Mouse (Mus musculus) gastrocnemius, postnatal 14 days (tissue): ENCODE data around the gene Btbd10. TPM values are rescaled to one million over a fixed set of nuclear protein-coding genes. Genes with fewer than 3 reads are reported as not detected.

ENCODE experiments used
- DNase-seq: peaks from one replicate; pipeline ENCODE4 v3.0.0; 2021; ENCODE audit warnings: mixed read lengths
- intact Hi-C: fragments of 180-260 bp; cut with DNase I; formaldehyde crosslinking; loops from one replicate; pipeline ENCODE4 v1.15.1; 2025; ENCODE audit warnings: low total_unique reads
- long read RNA-seq, 2 experiments: library from polyadenylated mRNA; stranded (forward); transcript quantifications; one replicate each; pipeline ENCODE4 v2.0.0; 2021
- total RNA-seq, 2 experiments: library from RNA; stranded (reverse); gene quantifications; 2 replicates each; pipeline ENCODE4 v1.2.3; 2021

Gene Btbd10
- total RNA-seq = 1 to 10 TPM; 5.9 to 8.3 TPM
- long read RNA-seq, experiment 1, partial matches to known transcripts = 1 of 14 reads
- long read RNA-seq, experiment 1, other reads (novel, unspliced or antisense) = 9 of 14 reads
- long read RNA-seq, experiment 2, partial matches to known transcripts = 0 of 11 reads
- long read RNA-seq, experiment 2, other reads (novel, unspliced or antisense) = 8 of 11 reads

DNA sequence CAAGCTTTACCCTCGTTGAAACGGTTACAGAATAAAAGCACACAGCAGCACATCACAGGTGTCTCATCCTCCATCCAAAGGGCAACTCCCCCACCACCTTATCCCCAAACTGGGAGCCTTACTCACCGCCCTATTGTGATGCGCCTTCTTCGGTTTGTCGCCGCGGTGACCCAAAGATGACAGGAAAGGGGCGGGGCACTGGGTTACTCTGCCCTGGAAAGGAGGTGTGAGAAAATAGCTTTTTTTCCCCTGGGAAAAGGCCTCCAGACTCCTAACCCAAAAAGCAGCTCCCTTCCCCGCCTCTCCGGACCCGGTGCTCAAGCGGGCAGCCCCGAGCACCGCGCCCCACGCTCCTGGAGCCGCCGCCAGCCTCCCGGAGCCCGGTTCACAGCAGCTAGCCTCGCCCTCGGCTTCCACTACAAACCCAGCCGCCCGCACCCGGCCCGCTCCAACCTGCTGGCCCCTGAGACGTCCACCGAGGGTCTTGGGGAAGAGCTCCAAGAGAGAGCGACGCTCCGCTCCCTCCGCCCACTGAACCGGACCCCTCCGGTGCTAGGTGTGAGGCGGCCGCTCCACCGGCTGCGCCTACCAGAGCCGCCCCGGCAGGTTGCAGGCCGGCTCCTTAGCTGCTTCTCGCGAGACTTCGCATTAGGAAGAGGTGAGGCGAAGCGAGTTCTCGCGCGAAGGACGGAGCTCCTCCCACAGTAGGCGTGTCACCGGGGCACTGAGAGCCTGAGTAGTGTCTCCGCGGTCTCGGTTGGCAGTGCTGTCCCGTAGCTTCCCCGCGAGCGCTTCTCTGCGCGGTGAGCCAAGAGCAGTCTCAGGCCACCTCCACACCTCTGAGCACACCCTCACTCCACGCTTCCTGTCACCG, at the start of gene Btbd10:
TSS of gene Btbd10 (minus strand) at position 647 of the 874 bp plus-strand sequence.
- DNase-seq = peak; percentile 99
- intact Hi-C loops = no loop called here

DNA sequence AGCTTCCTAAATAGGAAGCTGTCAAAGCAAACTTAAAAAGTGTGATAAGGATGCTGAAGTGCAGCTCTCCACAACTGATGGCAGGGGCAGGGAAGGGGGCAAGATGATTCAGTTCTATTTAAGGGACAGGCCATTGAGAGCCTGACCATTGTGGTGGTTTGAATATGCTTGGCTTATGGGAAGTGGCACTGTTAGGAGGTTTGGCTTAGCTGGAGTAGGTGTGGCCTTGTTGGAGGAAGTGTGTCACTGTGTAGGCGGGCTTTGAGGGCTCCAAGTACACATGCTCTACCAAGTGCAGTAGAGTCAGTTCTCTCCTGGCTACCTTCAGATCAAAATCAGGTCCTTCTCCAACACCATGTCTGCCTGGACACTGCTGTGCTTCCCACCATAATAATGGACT, 47.3 kb upstream of the Btbd10 start:
- no peak for DNase-seq
- intact Hi-C loops = no loop called here

DNA sequence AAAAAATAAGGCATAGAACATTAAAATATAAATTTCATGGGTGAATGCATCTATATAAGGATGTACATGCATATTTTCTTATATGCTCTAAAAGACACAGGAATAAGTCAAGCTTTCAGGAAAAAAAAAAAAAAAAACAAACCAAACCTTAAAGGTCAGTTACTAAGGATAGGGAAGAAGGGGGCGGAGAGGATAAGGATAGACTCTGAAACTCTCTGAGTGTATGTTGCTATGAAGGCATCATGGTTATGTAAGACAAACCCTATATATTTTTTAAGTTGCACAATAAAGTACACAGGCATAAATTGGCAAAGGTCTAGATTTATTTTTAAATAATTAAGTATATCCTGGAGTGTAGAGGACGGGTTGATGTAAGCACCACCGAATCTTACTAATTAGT, 46.1 kb upstream of the Btbd10 start:
- intact Hi-C loops = no loop called here
- no peak for DNase-seq

DNA sequence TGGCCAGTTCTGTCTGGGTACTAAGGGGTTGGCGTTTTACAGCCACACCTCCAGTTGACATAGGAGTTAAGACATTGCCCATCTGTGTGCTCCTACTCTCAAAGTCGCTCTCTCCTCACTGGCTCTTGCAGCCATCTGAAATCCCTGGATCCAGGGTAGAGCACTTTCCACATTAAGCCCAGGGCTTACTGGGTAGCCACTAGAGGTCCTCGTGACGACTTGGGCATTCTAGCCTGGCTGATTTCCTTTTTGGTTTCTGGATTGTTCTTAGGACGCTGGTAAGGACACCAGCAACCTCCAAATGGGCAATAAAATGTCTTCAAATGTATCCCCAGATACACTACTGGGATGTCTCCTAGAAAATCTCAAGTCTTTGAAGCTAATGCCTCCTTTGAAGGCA, 39.5 kb upstream of the Btbd10 start:
- intact Hi-C loops = no loop called here
- no peak for DNase-seq

DNA sequence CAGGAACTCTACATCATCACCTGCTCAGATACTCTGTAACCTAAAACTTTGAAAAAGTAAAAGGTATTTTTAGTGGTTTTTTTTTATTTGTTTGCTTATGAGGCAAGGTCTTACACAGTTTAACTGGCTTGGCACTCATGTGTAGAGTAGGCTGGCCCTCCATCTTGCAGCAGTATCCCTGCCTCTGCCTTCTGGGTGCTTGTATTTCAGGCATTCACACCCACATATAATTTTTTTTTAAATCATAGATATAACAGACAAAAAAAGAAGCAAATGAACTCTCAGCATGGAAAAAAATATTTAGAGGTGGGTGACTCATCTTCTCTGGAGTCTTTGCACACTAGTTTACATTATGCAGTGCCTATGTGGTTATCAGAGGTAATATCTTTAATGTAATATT, 28.9 kb upstream of the Btbd10 start:
- no peak for DNase-seq
- intact Hi-C loops = no loop called here

DNA sequence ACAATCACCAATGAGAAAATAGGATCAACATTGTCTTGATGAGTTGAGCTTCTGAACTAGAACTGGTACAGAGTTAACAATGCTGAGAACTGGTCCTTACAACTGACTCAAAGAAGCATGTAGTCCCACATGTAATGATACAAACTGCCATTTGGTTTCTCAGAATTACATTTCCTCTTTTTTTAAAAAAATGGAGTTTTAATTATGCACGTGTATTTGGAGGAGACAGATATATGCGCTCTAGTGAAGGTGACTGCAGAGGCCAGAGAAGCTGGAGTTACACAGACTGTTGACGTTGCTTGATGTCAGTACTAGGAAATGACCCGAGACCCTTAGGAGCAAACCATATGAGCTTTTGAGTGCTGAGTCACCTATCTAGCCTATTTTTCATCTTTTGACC, 27.5 kb upstream of the Btbd10 start:
- intact Hi-C loops = no loop called here
- no peak for DNase-seq

DNA sequence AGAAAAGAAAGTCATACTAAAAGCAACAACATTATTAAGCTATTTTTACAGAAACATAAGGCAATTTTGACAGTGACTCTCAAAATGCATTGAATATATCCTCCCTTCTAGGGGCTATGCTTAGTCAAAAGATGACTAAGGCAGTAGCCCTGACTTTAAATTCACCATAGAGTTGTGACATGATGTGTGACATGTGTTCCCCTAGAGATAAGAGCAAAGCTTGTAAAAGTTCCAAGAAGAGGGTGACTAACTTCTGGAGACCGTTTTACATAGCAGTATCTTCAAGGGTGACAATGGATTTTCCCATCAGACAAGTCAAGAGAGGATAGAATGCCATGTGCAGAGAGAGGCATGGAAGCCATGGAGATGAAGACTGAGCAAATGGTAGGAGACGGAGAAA, 22.4 kb upstream of the Btbd10 start:
- DNase-seq = no peak
- intact Hi-C loops = no loop called here

DNA sequence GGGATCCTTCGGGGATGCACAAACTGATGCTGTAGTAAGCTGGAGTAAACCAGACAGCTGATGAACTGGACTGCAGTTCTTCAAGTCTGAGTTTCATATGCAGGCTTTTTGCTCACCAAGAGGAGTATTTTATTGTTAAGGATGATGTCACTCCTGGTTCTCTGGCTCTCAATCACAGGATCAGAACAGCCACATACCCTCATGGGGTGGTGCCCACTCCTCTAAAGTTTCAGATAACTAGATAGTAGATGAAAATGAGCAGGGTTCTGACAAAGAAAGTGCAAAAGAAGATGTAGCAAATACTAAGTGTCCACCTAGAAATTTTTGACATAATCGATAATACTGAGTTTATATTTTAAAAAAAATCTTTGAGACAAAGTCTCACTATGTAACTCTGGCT, 19.3 kb upstream of the Btbd10 start, which contains the start of gene Pth:
TSS of gene Pth (minus strand) at position 101 of the 400 bp plus-strand sequence.
- DNase-seq = no peak
- intact Hi-C loops = no loop called here

DNA sequence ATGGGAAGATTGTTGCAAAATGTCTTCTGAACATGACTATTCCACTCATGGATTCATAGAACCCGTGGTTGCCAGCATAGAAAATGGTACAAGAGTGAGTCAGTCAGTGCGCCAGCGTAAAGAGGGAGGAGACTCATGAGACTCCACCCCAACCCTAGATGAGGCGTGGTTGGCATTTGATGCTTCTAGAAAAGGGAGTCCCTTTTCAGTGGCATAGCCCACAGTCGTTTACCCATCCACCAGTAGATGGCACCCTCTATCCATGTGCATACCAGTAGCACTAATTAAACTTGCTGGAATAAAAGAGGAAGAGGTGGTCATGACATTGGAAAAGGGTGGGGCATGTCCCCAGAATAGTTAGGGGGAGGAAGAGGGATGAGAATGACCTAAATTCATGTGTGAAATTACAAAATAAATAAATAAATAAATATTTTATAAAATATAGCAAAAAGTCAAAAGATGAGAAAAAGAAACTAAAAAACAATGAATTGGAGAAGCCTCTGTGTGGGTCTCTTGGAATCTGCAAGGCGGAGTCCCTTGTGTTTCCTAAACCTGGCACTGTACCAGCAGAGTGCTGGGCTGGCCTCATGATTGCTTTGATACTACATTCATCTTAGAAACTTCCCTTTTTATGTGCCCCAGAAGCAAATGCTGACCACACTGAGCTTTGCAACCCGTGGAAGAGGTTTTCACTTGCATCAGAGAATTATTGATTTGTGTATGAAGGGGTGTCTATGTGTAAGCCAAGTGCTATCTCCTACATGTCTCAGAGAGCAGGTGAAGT, 8.9 kb upstream of the Btbd10 start:
- peak; percentile 65 for DNase-seq
- intact Hi-C loops = loop anchor here (2.0 to 10.0 kb wide), 2 partner anchors 217 to 647 kb away; no protein-coding TSS in a partner anchor

DNA sequence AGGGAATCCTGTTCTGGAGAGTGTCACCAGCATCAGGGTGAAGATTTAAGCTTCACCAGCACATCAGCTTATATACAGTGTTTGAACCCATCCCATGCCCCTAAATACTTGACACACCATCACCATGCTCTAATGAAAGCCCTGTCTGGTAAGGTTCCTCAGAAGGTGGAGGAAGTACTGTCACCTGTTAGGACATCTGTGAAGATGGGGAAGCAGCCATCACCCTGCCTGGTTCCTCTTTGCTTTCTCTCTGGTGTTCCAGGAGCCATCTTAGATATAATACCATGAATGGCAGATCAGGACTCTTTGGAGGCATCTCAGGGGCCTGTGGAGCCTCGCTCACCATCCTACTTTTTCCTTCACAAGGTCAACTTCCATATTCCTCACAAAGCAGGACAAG, 3.5 kb upstream of the Btbd10 start:
- no peak for DNase-seq
- intact Hi-C loops = loop anchor here (10.0 kb wide), 1 partner anchor 652 kb away; no protein-coding TSS in a partner anchor

DNA sequence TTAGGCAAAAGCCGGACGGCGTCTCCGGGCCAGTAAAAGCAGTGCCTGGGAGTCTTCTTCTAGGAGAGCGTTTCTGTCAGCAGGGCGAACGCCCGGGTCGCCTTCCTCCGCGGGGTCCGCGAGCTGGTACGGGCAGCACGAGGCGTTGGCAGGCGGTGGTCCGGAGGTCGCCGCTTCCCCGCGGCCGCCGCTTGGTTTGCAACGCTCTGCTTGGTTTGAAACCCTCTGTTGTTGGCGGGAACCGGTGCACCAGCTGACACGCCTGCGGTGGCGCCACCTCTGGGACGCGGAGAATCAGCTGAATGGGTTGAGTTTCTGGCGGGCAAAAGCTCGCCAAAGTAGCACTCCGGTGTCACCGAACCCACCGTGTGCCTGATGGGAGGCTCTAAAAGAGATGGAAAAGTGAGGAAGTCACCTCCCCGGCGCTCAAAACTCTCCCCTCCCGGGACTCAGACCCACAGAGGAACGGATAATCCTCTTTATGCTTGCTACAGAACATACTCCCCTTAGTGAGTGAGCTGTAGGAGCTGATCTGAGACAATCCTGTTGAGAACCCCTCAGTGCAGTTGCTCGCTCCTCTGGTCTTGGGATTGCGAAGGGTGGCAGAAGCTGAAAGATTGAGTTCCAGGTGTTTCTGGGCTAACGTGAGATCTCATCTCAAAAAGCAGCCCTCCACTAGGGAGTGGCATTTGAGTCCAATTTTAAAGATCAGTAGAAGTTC, 588 bp upstream of the Btbd10 start:
- DNase-seq = peak; percentile 75
- intact Hi-C loops = loop anchor here (10.0 kb wide), 1 partner anchor 655 kb away; no protein-coding TSS in a partner anchor

DNA sequence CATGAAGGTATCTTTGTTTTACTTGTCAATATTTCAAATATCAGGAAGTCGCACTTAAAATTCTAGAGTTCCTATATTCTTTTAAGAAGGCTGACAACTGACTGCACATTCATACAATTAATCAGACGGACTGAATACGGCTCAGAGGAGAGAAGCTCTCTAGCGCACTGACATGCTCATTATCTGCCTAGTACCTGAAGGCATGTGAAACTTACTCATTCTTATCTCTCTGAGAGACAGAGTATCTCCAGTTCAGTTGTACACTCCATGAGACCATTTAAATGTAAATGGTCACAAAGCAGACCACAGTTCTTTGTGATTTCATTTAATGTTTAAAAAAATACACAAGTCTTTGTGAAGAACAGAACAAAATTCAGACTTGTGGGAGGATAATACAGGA, 1.8 kb downstream of the Btbd10 start:
- DNase-seq = no peak
- intact Hi-C loops = no loop called here

DNA sequence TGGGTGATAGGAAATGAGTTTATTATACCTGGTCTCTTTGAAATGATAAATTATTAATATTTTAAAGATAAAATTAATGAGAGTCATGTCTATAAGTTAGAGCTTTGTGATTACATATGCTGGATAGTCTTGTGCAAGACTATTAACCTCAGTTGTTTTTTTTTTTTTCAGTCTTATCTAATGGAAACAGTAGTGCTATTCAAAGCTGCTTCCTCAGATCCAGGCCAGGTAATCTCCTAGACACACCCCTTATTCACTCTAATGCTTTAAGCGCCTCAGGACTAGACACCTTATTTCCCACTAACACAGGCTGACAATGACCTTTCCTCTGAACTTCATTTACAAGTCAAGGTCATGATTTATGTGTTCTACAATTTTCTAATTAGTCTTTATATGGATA, 20.1 kb downstream of the Btbd10 start:
- intact Hi-C loops = no loop called here
- no peak for DNase-seq

DNA sequence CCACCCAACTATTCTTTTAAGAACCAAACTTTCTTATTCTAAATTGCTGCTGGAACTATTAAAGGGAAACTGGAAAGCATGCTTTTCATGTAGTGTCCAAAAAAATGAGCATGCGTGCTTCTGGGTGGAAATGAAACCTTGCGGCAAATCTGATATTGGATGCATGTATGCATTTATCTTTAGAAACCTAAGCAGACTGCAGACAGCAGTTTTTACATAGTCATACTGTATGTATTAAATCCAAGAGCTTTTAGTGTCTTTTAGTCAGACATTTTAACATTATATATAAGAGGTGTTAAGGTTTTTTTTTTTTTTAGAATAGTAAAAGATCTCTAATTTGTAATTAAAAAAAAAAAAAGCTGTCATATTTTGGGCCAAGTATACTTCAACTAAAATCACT, 21.5 kb downstream of the Btbd10 start:
- no peak for DNase-seq
- intact Hi-C loops = no loop called here

DNA sequence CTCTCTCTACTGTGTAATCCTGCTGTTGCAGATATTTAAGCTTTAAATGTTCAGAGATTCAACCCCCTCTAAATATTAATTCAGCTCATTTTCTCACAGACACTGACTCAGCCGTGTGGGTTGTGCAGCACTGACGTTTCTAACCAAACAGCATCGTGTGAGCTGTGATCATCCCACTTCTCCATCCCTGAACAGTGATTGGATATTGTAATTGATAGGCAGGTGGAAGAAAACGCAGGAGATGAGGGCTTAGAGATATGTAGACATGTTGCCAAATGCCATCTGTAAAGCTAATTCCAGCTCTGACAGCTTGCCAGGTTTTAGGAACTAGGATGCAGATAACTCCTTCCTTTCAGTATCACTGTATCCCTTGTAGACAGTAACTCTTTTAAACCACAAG, 21.9 kb downstream of the Btbd10 start:
- no peak for DNase-seq
- intact Hi-C loops = no loop called here

DNA sequence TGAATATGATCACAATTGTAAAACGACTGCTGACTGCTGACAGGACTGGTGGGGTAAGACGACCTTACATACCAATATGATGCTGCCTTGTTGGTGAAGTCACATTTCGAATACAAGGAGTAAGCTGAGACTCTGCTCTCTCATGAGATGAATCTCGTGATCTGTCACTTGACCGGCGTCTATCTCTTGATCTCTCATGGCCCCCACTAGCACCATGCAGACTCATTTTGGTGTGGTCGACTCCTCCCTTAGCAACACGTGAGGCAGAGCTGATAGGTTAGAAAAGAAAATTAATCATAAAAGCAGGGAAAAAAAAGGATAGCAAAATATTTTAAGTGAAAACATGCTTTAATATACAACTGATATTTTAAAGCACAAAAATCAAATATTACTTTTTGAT, 33.9 kb downstream of the Btbd10 start:
- DNase-seq = no peak
- intact Hi-C loops = no loop called here

DNA sequence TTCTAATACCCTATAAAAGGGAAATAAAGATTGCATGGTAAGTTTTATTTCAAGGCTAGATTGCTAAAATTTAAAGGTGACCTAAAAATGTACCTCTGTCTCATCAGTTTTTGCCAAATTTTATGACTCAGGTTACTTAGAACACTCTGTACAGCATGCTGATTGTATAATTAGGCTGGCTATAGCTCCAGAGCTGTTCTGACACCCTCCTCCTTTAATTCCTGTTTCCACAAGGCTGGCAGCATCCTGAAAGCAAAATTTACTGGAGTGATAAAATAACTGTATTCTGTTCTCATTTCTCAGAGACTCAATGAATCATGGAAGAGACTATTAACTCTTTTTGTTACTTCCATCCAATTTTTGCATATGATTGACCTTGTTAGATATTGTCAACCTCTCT, 35.2 kb downstream of the Btbd10 start:
- intact Hi-C loops = no loop called here
- no peak for DNase-seq

DNA sequence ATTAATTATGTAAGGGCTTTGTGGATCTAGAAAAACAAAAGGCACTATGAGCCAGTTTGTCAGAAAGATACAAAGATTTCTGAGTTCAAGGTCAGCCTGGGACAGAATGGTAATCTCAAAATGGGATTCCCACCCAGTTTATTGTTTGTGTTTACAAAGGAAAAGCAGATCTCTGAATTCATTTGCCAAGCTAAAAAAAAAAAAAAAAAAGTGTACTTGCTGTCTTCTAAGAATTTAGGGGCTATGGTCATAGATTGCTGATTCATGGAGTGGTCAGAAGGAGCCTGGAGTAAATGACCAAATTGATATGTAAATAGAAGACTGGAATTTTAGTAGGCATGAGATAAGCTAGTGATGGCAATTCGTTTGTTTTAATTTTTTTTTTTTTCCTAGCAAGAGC, 49.1 kb downstream of the Btbd10 start:
- intact Hi-C loops = no loop called here
- no peak for DNase-seq

DNA sequence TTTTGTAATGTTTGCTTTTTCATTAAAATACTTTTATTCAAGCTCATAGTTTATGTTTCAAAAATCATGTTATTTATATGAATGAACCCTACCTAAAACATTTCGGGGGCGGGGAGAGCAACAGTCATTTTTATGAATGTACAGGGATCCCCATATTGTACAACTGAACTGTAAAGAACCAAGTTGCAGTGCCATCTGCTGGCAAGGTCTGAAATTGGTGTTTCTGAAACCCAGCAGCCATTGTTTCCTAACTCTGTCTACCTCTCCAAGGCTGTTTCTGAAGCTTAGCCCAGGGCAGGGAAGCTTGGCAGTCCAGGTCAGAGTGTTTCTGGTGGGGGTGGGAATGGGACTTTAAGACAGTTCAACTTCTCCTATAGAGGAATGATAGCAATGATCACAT, 57.4 kb downstream of the Btbd10 start:
- intact Hi-C loops = loop anchor here (2.0 kb wide), 1 partner anchor 167 kb away; no protein-coding TSS in a partner anchor
- peak; percentile 17 for DNase-seq
